Mouse (Mus musculus) G1E (cell line): ENCODE results near the gene Cdc20. TPM values are rescaled to one million over a fixed set of nuclear protein-coding genes. Genes with fewer than 3 reads are reported as not detected.

ENCODE experiments used
- ATAC-seq: 2 replicates; pipeline ENCODE4 v1.8.0; 2016; ENCODE audit warnings: mild to moderate bottlenecking; ENCODE audit not compliant: insufficient number of reproducible peaks, poor library complexity, low FRiP score, severe bottlenecking; ENCODE audit errors: extremely low read depth
- DNase-seq: peaks from one replicate; pipeline ENCODE4 v3.0.0; 2012; ENCODE audit warnings: low spot score
- H3K27me3 ChIP-seq: 2 replicates; pipeline ENCODE4 v1.6.1; 2012; ENCODE audit warnings: mild to moderate bottlenecking, low read length, inconsistent platforms; ENCODE audit not compliant: insufficient read depth
- H3K36me3 ChIP-seq: replicated peaks from 2 replicates; pipeline ENCODE3; 2012; ENCODE audit warnings: mild to moderate bottlenecking, inconsistent platforms
- H3K4me1 ChIP-seq: 2 replicates; pipeline ENCODE4 v1.6.1; 2012; ENCODE audit warnings: low read depth, low read length, inconsistent platforms, mixed read lengths; ENCODE audit not compliant: insufficient read depth
- H3K4me3 ChIP-seq: 2 replicates; pipeline ENCODE4 v1.5.1; 2012; ENCODE audit warnings: low read depth, mild to moderate bottlenecking, inconsistent platforms, low read length, moderate library complexity, mixed read lengths
- H3K9me3 ChIP-seq: replicated peaks from 2 replicates; pipeline ENCODE4 v1.6.1; 2012; ENCODE audit warnings: inconsistent platforms
- CTCF ChIP-seq: IDR thresholded peaks from 2 replicates; pipeline ENCODE4 v1.5.1; 2012; ENCODE audit warnings: low read depth, low read length, inconsistent platforms, mixed read lengths
- GATA1 ChIP-seq: IDR thresholded peaks from 2 replicates; pipeline ENCODE4 v1.6.1; 2012; ENCODE audit warnings: borderline replicate concordance, low read length, inconsistent platforms, mixed read lengths
- GATA2 ChIP-seq: IDR thresholded peaks from 2 replicates; pipeline ENCODE4 v1.6.1; 2012; ENCODE audit warnings: low read depth, low read length, inconsistent platforms, borderline replicate concordance
- POLR2AphosphoS5 ChIP-seq: IDR thresholded peaks from 2 replicates; pipeline ENCODE4 v1.6.1; 2012; ENCODE audit warnings: low read depth, low read length, inconsistent platforms; ENCODE audit not compliant: insufficient replicate concordance
- TAL1 ChIP-seq: conservative IDR thresholded peaks from 2 replicates; pipeline ENCODE4 v1.6.1; 2012; ENCODE audit warnings: low read depth, low read length, inconsistent platforms, mixed read lengths
- polyA plus RNA-seq: library from polyadenylated mRNA; stranded (reverse); fragments of >175 nt; gene quantifications from 2 replicates; pipeline ENCODE4 v1.2.3, GENCODE M21; 2012
- total RNA-seq, 2 experiments: library from RNA; stranded (forward) in 1 of 2; stranded (reverse) in 1 of 2; fragments of 200-1000 nt in 1 of 2; fragments of >200 nt in 1 of 2; fragmentation: Nextera tagmentation in 1 of 2; gene quantifications; 2 replicates each; pipeline ENCODE4 v1.2.3; 2014 to 2017

Cdc20 gene
- total and polyA plus RNA-seq, 3 experiments: 43.7 to 153 (median 86.2) TPM

DNA sequence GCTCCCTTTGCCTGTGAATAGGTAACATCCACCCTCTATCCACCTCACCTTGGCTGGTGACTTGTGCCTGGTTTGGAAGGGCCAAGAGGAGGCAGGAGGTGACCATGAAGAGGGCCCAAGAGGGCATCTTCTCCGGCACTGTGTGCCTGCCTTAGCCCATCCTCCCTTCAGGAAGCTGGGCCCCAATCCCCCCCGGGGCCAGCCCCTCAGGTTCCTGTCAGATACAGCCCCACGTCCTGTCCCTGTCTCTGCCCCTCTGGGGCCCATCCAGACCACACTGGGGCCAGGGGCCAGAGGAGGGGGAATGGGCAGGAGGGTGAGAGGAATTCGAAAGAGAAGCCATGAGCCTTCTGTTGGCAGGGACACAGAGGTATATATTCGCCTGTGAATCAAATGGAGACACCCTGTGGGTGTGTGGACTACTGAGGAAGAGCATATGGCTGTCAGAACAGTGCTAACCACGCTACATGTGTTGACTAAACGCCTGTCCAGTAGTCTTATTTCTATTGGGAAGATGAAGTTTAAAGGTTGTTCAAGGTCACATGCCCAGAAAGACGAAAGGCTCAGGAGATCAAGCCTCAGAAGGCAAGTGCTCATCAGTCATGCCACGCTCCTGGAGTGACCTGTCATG, 20.3 kb upstream of the Cdc20 start, which contains the start of gene Mpl:
TSS of gene Mpl (minus strand) at position 169 of the 631 bp plus-strand sequence.
- no peak for DNase-seq
- Histone ChIP-seq H3K27me3 (peaks cover 42% of the 10 kb centered on the region), H3K36me3 (no peaks in the 10 kb centered on the region), H3K9me3 (no peaks in the 10 kb centered on the region), H3K4me3 (no peak within 1 kb of the TSS), H3K4me1 (no peaks in the 10 kb centered on the region)
- ATAC-seq: no peak
- TF ChIP-seq TAL1 (no peak), CTCF (no peak), GATA2 (no peak), GATA1 (no peak), POLR2AphosphoS5 (no peak)

DNA sequence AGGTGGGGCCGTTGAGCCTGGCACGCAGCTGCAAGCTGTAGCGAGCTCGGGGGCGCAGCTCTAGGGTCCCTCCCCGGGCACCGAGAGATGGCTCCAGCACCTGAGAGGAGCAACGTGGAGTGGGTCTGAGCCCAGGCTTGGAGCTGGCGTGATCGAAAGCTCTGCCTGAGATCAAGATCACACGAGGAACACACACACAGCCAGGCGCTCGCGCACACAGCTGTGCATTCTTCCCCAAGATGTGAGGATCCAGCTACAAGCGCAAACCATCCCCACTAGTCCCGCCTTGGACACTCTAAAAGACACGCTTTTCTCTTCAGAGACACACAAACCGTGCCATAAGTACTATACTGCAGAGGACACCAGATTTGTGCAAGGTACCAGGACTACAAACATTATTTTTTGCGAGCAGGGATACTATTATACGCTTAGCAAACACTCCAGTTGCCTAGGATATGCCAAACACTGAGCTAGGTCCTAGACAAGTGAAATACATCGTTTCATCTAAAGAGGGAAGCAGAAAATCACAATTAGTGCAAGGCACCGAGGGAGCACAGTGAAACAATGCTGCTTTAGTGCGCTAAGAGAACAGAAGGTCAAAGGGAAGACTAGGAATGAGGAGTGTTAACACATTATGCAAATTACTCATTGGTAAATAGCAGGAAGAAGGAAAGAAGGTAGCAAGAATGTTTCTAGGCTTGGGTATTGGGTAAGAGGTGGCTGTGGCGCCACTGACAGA, 9.4 kb upstream of the Cdc20 start:
- no peaks in the 10 kb centered on the region; the same call in 1 of the 2 replicates for H3K4me1 ChIP-seq
- no peaks in the 10 kb centered on the region for H3K9me3 ChIP-seq
- TF ChIP-seq GATA2 (no peak), POLR2AphosphoS5 (no peak), GATA1 (no peak), TAL1 (no peak), CTCF (no peak)
- H3K27me3 ChIP-seq: peaks cover 60% of the 10 kb centered on the region
- DNase-seq (no peak), ATAC-seq (no peak)
- H3K36me3 ChIP-seq: no peaks in the 10 kb centered on the region
- H3K4me3 ChIP-seq: no peak overlapping the region

DNA sequence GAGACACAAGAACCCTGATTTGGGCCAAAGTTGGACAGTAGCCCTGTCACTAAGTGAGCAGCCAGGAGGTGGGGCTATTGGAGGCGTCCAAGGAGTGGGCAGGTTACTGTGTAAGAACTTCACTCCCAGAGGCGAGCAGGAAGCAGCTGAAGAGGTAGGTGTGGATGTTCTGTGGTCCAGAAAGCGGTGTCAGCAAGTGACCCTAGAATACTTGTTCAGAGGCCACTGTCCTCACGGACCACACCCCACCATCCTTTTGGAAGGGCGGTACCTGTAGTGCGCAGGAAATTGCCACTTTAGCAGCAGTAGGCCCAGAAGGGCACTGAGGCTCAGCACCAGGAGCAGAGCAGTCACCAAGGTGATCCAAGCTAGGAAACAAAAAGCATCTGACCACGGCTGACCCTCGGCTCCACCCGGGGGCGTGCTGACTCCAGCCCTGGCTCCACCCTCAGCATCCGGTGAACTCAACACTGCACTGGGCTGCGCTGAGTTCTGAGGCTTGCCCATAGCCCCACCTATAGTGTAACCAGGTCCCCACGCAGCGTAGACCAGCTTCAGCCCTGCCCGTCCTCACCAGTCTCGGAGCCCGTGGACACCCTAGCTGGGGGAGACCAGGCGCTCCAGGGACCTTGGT, 8.7 kb upstream of the Cdc20 start:
- H3K4me1 ChIP-seq: no peaks in the 10 kb centered on the region; the same call in 1 of the 2 replicates
- DNase-seq: no peak
- H3K9me3 ChIP-seq: no peaks in the 10 kb centered on the region
- no peaks in the 10 kb centered on the region for H3K36me3 ChIP-seq
- H3K4me3 ChIP-seq: no peak overlapping the region
- no peak for ATAC-seq
- TF ChIP-seq GATA2 (no peak), TAL1 (no peak), GATA1 (no peak), POLR2AphosphoS5 (no peak), CTCF (no peak)
- peaks cover 64% of the 10 kb centered on the region for H3K27me3 ChIP-seq

DNA sequence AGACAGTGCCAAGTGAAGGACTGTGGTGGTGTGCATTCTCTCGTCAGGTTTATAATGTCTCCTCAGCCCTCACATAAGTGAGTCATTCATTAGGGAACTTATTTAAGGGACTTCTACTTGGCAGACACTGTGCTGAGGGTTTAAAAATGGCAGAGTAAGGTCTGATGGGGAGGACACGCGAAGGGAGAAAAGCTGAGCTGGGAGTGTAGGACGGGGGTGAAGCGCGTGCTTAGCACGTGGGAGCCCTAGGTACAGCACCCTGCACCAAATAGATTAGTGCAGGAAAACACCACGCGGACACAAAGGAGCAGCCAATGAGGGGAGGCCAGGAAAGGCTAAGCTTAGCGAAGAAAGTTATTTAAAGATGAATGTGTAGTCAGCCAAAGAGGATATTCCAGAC, 7.9 kb upstream of the Cdc20 start:
- DNase-seq: no peak
- Histone ChIP-seq H3K4me3 (no peak overlapping the region), H3K9me3 (no peaks in the 10 kb centered on the region), H3K4me1 (no peaks in the 10 kb centered on the region; the same call in 1 of the 2 replicates), H3K36me3 (no peaks in the 10 kb centered on the region), H3K27me3 (peaks cover 60% of the 10 kb centered on the region)
- ATAC-seq: no peak
- TF ChIP-seq GATA2: no peak
- no peak for TF ChIP-seq CTCF
- no peak for TF ChIP-seq GATA1
- no peak for TF ChIP-seq POLR2AphosphoS5
- TF ChIP-seq TAL1: no peak

DNA sequence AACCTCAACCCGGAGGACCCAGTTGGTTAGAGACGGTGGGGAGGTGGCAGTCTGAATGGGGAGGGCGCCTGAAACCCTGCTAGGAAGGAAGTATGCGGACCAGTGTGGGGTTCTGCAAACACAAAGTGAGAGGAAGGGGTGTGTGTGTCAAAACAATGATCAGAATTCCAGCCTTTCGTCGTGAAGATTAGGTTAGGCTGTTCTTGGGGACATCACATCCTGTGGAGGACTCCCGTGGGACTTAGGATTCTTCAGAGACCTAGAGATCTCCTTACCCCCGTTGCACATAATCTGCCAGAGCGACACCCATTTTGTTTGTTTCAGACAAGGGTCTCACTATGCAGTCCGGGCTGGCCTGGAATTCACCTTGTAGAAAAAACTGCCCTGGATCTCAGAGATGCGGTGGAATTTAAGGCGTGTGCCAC, 689 bp upstream of the Cdc20 start:
- H3K36me3 ChIP-seq: peaks cover 36% of the 10 kb centered on the region
- DNase-seq (peak; percentile 52), ATAC-seq (no peak)
- TF ChIP-seq TAL1: no peak
- no peak for TF ChIP-seq CTCF
- no peak for TF ChIP-seq GATA1
- no peak for TF ChIP-seq POLR2AphosphoS5
- TF ChIP-seq GATA2: no peak
- peaks cover 15% of the 10 kb centered on the region; the same call in 1 of the 2 replicates for H3K27me3 ChIP-seq
- H3K9me3 ChIP-seq: no peaks in the 10 kb centered on the region
- peaks cover 46% of the 10 kb centered on the region for H3K4me1 ChIP-seq
- H3K4me3 ChIP-seq: peak overlapping the region; percentile 93

DNA sequence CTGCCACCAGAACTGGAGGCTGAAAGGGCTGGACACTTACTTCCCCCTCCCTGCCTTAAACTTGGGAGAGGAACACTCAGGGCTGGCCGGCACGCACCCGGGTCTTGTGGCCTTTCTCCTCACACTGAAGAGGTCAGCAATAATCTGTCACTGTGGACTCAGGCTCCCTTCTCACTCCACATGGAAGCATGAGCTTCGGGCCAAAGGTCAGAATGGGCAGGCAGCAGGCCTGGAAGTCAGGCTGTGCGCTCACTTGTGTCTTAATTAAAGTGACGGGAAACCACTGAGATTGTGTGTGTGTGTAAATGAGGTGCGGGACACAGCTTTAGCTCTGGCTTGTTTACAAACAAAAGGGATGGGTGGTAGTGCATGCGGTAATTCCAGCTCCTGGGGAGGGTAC, 4.8 kb downstream of the Cdc20 start:
- H3K36me3 ChIP-seq: peaks cover 79% of the 10 kb centered on the region
- ATAC-seq (no peak), DNase-seq (no peak)
- H3K4me3 ChIP-seq: peak overlapping the region; percentile 40; the same call in 1 of the 2 replicates
- no peaks in the 10 kb centered on the region for H3K9me3 ChIP-seq
- H3K27me3 ChIP-seq: no peaks in the 10 kb centered on the region
- peaks cover 84% of the 10 kb centered on the region for H3K4me1 ChIP-seq
- TF ChIP-seq CTCF: no peak
- no peak for TF ChIP-seq GATA2
- TF ChIP-seq TAL1: no peak
- TF ChIP-seq POLR2AphosphoS5: no peak
- TF ChIP-seq GATA1: no peak
